Mouse (Mus musculus): ENCODE measurements at regions not wholly inside any gene's neighbourhood (a gene's known extent, or its start where the extent isn't known, plus 50 kb on each side); places are given as distances from the start of the nearest gene placed in this dataset.

DNA sequence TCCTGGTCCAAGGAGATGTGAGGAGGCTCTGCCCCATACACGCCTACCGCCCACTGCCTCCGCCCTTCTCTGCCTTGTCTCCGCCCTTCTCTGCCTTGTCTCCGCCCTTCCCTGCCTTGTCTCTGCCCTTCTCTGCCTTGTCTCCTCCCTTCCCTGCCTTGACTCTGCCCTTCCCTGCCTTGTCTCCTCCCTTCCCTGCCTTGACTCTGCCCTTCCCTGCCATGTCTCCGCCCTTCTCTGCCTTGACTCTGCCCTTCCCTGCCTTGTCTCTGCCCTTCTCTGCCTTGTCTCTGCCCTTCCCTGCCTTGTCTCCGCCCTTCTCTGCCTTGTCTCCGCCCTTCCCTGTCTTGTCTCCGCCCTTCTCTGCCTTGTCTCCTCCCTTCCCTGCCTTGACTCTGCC, 185.4 kb upstream of the Sfswap start:
- TF ChIP-seq CTCF (IDR thresholded peaks at IDR 0.05; ENCODE audit: low read depth, low read length) (no peak), POLR2AphosphoS5 (IDR thresholded peaks at IDR 0.05; ENCODE audit: insufficient replicate concordance, low read depth, low read length) (no peak), GATA2 (IDR thresholded peaks at IDR 0.05; ENCODE audit: borderline replicate concordance, low read depth, low read length) (no peak), TAL1 (conservative IDR thresholded peaks at IDR 0.05; ENCODE audit: low read depth, low read length) (no peak), GATA1 (IDR thresholded peaks at IDR 0.05; ENCODE audit: borderline replicate concordance, low read length) (no peak)
